Mouse (Mus musculus) gastrocnemius, adult 18-20 months (tissue): ENCODE data around the gene Vars. TPM values are rescaled to one million over a fixed set of nuclear protein-coding genes. Genes with fewer than 3 reads are reported as not detected.
A peak's percentile ranks its signal among the peaks of the same experiment; 100 is the strongest.
"Not testable (repeated sequence)": the region's sequence is repeated elsewhere in the genome, so short reads cannot be mapped to it uniquely, and the experiment has no call there.

Experiments
- DNase-seq: peaks from one replicate; pipeline ENCODE4 v3.0.0; 2021; ENCODE audit warnings: low spot score
- total RNA-seq, 2 experiments: library from RNA; stranded (reverse); gene quantifications; 2 replicates each; pipeline ENCODE4 v1.2.3; 2021

The Vars gene
- total RNA-seq, 2 experiments from 2014 or later, result 38.2 TPM

- no peak for DNase-seq
Measured at GRCm38 (mm10) chr17:35002153-35002865, 1.5 kb downstream of the Vars start.

GRCm38 (mm10) chr17:35003022-35003838, 2.4 kb downstream of the Vars start:
- DNase-seq, result no peak

- no peak for DNase-seq
Measured at GRCm38 (mm10) chr17:35004075-35004717, 3.4 kb downstream of the Vars start.

DNA sequence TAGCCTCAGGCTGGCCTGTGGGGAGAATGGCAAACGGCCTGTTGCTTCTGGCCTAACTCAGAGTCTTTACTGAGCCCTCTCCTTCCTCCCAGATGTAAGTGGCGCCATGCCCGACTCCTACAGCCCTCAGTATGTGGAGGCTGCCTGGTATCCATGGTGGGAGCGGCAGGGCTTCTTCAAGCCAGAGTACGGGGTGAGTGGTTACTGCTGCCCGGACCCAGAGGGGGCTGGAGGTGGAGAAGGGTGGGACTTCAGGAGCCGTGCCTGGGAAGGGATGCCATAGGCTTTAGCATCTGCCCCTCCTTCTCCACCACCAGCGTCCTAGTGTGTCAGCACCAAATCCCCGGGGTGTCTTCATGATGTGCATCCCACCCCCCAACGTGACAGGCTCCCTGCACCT, 4.4 kb downstream of the Vars start:
- no peak for DNase-seq

GRCm38 (mm10) chr17:35005902-35006301, 5.1 kb downstream of the Vars start:
- DNase-seq, result not testable (repeated sequence)

- no peak for DNase-seq
Measured at GRCm38 (mm10) chr17:35007387-35007991, 6.7 kb downstream of the Vars start.

DNA sequence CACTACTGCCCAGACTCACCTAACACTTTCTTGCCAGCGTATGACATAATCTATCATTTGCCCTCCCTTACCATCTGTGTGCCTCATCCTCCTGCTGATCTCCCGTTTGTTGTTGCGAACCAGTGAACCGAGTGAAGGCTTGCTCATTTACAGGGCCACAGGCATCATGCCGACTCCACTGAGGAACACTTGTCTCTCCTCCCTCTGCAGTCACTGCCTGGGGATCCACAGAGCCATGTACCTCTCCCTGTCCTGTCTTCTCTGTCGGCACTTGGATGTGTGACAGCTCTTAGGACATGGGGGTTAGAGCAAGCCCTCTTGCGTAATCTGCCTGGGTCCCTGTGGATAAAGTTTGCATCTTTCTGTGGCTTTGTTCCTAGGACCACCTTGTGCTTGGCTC, 8.8 kb downstream of the Vars start:
- no peak for DNase-seq

- DNase-seq, result no peak
Measured at GRCm38 (mm10) chr17:35011440-35011839, 10.7 kb downstream of the Vars start.

GRCm38 (mm10) chr17:35012430-35012829, 11.6 kb downstream of the Vars start:
- no peak for DNase-seq

DNA sequence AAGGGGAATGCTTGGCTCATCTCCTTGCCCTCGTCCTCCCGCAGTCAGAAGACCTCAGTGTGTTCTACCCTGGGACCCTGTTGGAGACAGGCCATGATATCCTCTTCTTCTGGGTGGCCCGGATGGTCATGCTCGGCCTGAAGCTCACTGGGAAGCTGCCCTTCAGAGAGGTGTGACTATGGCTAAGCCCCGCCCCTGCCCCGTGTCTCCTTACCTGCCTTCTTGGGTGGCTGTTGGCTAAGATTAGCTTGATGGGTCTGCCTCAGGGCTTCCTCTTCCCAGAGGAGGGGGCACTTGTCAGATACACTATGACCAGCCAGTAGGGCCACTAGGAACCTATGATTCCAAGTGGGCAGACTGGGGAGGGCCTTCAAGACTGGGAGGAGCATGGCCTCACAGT, 12.4 kb downstream of the Vars start:
- DNase-seq, result no peak

DNA sequence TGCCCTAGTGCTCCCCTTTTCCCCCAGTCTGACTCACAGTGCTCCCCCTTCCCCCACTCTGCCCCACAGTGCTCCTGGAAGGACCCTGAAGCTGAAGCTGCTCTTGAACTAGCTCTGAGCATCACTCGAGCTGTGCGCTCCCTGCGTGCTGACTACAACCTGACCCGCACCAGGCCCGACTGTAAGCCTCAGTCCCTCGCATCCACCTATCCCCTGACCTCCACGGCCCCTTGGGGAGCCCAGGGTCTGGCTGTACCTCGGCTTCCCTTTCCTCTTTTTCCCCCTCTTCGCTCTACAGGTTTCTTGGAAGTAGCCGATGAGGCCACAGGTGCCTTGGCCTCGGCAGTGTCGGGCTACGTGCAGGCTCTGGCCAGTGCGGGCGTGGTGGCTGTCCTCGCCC, 14.5 kb downstream of the Vars start:
- DNase-seq, result no peak

GRCm38 (mm10) chr17:35016376-35016775, 15.6 kb downstream of the Vars start, which contains the start of gene Vwa7:
Gene Vwa7, plus strand, starts transcription at chr17:35016579.
- DNase-seq, result peak; percentile 48

DNA sequence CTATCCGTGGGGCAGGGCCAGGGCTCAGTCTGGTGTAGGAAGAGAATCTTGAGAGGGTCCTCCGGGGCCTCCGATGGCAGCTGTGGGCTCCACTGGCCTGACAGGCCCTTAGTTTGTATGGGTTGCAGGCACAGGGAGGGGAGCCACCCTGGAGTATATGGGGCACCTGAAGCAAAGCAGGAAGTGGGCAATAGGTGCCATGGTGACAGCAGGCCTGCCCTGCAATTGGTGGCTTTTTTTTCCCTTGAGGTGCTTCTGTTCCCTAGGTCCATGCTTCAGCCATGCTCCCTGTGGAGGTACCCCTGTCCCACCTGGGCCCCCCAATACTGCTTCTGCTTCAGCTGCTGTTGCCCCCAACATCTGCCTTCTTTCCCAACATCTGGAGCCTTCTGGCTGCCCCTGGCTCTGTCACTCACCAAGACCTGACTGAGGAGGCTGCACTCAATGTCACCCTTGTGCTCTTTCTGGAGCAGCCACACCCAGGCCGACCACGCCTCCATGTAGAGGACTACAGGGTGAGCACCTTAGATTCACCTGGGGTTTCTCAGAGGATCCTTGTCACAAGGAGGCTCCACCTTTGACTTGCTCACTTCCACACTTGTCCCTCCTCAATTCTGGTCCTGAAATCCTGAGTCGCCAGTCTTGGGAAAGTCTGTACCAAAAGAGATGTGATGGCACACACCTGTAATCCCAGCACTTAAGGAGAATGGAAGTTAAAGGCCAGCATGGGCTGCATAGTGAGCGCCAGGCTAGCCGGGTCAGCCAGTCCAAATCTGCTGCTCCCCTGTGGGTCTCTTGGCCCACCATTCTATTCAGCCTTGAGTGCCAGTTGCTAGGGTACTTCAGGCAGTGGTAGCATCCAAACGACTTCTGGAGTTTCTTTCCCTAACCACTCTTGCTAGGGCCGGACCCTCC, 16.3 kb downstream of the Vars start:
- DNase-seq, result no peak

DNA sequence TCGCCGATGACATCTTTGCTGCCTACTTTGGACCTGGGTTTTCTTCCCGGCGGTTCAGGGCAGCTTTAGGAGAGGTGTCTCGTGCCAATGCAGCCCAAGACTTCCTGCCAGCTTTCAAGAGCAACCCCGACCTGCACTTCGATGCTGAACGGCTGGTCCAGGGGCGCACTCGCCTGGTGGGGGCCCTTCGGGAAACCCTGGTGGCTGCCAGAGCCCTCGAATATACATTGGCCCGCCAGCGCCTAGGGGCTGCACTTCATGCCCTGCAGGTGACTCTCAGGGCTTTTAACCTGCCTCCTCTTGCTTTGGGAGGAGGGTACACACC, 16.9 kb downstream of the Vars start:
- no peak for DNase-seq

DNA sequence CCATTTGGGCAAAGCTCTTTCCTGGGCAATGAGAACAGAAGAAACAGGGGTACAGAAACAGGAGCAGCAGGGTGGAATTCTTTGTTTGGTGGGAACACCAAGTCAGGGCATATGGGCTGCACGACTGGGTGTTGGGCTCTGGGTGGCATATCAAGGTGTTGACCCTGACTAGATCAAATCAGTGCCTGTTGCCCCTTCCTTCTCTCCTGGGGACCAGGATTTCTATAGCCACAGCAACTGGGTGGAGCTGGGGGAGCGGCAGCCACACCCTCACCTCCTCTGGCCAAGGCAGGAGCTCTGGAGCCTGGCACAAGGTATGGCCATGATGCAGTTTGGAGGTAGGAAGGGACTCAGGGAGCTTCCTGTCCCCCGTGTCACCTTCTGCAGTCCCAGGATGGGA, 17.4 kb downstream of the Vars start:
- DNase-seq, result no peak

DNA sequence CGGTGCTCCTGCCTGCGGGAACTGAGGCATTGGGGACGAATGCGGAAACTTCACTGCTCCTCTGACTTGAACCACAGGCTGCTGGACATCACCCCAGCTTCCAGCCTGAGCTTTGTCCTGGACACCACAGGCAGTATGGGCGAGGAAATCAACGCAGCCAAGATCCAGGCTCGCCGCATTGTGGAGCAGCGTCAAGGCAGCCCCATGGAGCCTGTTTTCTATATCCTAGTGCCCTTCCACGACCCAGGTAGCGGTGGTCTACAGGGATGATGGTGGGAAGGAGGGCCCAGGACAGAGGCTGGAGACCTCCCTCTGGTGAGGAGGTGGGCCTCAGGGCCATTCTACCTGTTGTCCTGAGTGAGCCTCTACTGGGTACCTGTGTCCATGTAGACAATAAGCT, 19.1 kb downstream of the Vars start:
- DNase-seq, result no peak

DNA sequence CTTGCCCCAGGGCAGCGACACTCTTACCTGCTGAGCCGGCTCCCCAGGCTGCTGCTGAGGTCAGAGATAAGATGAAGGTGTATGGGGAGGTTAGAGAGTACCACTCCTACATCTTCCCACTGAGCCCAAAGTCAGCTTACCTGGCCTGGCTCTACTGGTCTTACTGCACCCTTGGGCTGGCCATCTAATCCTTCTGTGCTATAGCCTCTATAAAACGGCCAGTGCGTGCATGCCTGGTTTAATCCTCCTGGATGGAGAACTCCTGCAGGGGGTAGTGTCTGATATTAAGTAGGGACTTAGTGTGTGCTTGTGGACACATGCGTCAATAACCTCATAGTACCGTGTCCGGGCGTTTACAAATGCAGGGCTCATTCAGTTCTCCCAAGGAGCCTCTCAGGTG, 19.8 kb downstream of the Vars start:
- DNase-seq, result no peak

DNA sequence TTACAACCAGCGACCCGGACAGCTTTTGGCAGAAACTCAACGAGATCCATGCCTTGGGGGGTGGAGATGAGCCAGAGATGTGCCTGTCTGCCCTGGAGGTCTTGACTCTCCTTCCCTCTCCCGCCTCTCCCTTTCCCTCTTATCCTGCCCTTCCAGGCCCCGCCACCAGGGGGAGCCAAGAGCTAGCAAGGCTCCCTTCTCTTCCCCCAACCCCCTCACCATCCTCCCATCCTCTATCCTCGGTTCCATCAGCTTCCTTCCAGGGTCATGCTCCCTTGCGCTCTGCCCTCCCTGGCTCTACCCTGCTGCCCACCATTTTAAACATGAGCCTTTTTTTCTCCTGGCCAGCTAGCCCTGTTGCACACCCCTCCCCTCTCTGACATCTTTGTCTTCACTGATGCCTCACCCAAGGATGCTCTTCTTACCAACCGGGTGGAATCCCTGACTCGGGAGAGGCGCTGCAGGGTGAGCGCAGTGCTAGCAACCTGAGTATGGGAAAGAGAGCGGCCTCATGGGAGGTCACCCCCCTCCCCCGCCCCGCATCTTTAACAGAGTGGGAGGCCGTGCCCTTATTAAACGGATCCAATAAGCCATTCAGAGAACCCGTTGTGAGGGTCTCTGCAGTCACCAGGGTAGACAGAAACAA, 20.5 kb downstream of the Vars start:
- peak; percentile 89 for DNase-seq

- DNase-seq, result no peak
Measured at GRCm38 (mm10) chr17:35021842-35022477, 21.2 kb downstream of the Vars start.

DNA sequence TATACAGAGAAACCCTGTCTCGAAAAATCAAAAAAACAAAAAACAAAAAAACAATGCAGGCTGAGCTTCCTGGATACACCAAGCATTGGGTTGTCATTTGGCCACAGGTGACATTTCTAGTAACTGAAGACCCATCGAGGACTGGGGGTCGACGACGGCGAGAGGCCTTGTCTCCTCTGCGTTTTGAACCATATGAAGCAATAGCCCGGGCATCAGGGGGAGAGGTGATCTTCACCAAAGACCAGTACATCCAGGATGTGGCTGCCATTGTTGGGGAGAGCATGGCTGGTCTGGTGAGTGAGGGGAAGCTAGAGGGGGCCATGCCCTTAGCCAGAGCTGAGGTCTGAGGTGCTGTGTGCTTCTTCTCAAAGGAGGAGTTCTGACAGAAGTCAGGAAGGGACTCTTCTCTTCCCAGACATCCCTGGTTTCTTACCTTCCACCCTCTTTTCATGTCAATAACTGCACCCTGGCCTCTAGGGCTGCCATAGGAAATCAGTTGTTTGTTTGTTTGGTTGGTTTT, 21.8 kb downstream of the Vars start:
- no peak for DNase-seq
